Mouse (Mus musculus) liver, adult (tissue): ENCODE measurements around the gene Bdnf.

ENCODE experiments used
- GATA4 ChIP-seq: IDR thresholded peaks from 2 replicates; pipeline ENCODE4 v1.6.1; 2014; ENCODE audit warnings: mild to moderate bottlenecking, low read length; ENCODE audit not compliant: insufficient replicate concordance

The Bdnf gene

GRCm38 (mm10) chr2:109693178-109694115 is 18.9 kb downstream of the Bdnf start:
- no peak for TF ChIP-seq GATA4

- no peak for TF ChIP-seq GATA4
These were observed 19.8 kb downstream of the Bdnf start for GRCm38 (mm10) chr2:109694116-109694837.

GRCm38 (mm10) chr2:109694838-109695225 is 20.3 kb downstream of the Bdnf start:
- no peak for TF ChIP-seq GATA4

- TF ChIP-seq GATA4 = no peak
These were observed 22.7 kb downstream of the Bdnf start for GRCm38 (mm10) chr2:109697151-109697550.

GRCm38 (mm10) chr2:109700291-109700690 is 25.8 kb downstream of the Bdnf start:
- no peak for TF ChIP-seq GATA4

- no peak for TF ChIP-seq GATA4
These were observed 29.1 kb downstream of the Bdnf start for GRCm38 (mm10) chr2:109703588-109703987.

- no peak for TF ChIP-seq GATA4
These were observed 29.6 kb downstream of the Bdnf start for GRCm38 (mm10) chr2:109704053-109704452.

- TF ChIP-seq GATA4 = no peak
These were observed 32.0 kb downstream of the Bdnf start for GRCm38 (mm10) chr2:109706524-109706923.

- TF ChIP-seq GATA4 = no peak
These were observed 34.8 kb downstream of the Bdnf start for GRCm38 (mm10) chr2:109709346-109709745.

- no peak for TF ChIP-seq GATA4
These were observed 36.5 kb downstream of the Bdnf start for GRCm38 (mm10) chr2:109711049-109711448.

GRCm38 (mm10) chr2:109725261-109725660 is 50.8 kb downstream of the Bdnf start:
- no peak for TF ChIP-seq GATA4

GRCm38 (mm10) chr2:109725831-109726230 is 51.3 kb downstream of the Bdnf start:
- no peak for TF ChIP-seq GATA4

GRCm38 (mm10) chr2:109729221-109729620 is 54.7 kb downstream of the Bdnf start:
- TF ChIP-seq GATA4 = no peak

GRCm38 (mm10) chr2:109733201-109734039 is 58.9 kb downstream of the Bdnf start:
- no peak for TF ChIP-seq GATA4

- no peak for TF ChIP-seq GATA4
These were observed 59.7 kb downstream of the Bdnf start for GRCm38 (mm10) chr2:109734228-109734627.
